Mouse (Mus musculus): ENCODE results near the gene Ms4a18.

DNA sequence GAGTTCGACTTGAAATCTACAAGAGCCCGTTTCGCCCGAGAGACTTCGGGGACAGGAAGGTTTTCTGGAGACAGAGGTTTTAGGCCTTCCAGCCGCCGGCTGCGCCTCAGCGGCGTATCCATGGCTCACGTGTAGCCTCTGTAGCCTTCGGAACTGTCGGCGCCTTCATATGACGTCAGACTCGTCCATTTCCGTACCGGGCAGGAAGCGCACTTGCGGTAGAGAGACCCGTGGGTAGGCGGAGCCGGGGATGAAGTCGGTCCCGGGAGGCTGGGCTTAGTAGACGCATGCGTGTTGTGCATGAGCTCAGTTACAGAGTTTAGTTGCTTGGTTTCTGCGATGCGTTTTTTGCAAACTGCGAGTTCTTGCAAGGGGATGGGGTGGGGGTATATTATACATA is 68.7 kb downstream of the Ms4a18 start, which contains the start of gene Ccdc86:
- no peak for TF ChIP-seq CTCF (IDR thresholded peaks at IDR 0.05; ENCODE audit: low read depth, low read length)
- TF ChIP-seq GATA1 (IDR thresholded peaks at IDR 0.05; ENCODE audit: borderline replicate concordance, low read length): no peak
- no peak for TF ChIP-seq POLR2AphosphoS5 (IDR thresholded peaks at IDR 0.05; ENCODE audit: insufficient replicate concordance, low read depth, low read length)
